Mouse (Mus musculus): Measurements from ENCODE around the gene Mier1. TPM values are rescaled to one million over a fixed set of nuclear protein-coding genes. Genes with fewer than 3 reads are reported as not detected.

Mier1 gene
- total RNA-seq, 2 experiments from 2014 or later, result 63.6 to 69.9 TPM

Other genes starting within 250 kb of the Mier1 start
- gene Tctex1d1, start 135.8 kb upstream of the Mier1 start, total RNA-seq (2014; fragmentation: Nextera tagmentation), result 9.4 and 25.4 TPM in 2 replicates
- 22.0 and 28.2 TPM in 2 replicates for gene Tctex1d1, start 135.8 kb upstream of the Mier1 start, total RNA-seq (2017)
- not detected in 2 replicates for gene Insl5, start 87.5 kb upstream of the Mier1 start, total RNA-seq (2014; fragmentation: Nextera tagmentation)
- not detected in 2 replicates for gene Insl5, start 87.5 kb upstream of the Mier1 start, total RNA-seq (2017)
- 1.7 and 8.1 TPM in 2 replicates for gene Wdr78, start 165 bp downstream of the Mier1 start, total RNA-seq (2014; fragmentation: Nextera tagmentation)
- 1.2 and 1.7 TPM in 2 replicates for gene Wdr78, start 165 bp downstream of the Mier1 start, total RNA-seq (2017)
- 14.2 and 20.6 TPM in 2 replicates for gene Slc35d1, start 100.8 kb downstream of the Mier1 start, total RNA-seq (2014; fragmentation: Nextera tagmentation)
- gene Slc35d1, start 100.8 kb downstream of the Mier1 start, total RNA-seq (2017), result 5.0 and 5.6 TPM in 2 replicates
- gene 4921539E11Rik, start 176.5 kb downstream of the Mier1 start, total RNA-seq (2014; fragmentation: Nextera tagmentation), result not detected in 2 replicates
- not detected in 2 replicates for gene 4921539E11Rik, start 176.5 kb downstream of the Mier1 start, total RNA-seq (2017)
- gene Oma1, start 199.4 kb downstream of the Mier1 start, total RNA-seq (2014; fragmentation: Nextera tagmentation), result 18.2 and 20.6 TPM in 2 replicates
- gene Oma1, start 199.4 kb downstream of the Mier1 start, total RNA-seq (2017), result 54.6 and 71.3 TPM in 2 replicates